Mouse (Mus musculus) heart, postnatal 0 days (tissue): ENCODE results near the gene Rpl23a.

ENCODE experiments used
- CTCF ChIP-seq: IDR thresholded peaks from 2 replicates; pipeline ENCODE4 v1.5.1; 2016; ENCODE audit warnings: antibody characterized with exemption, control low read depth, low read depth
- EP300 ChIP-seq: IDR thresholded peaks from 2 replicates; pipeline ENCODE4 v1.6.1; 2016; ENCODE audit warnings: antibody characterized with exemption, low read depth

- TF ChIP-seq CTCF (no peak), EP300 (no peak)
These were observed 22.2 kb downstream of the Rpl23a start for GRCm38 (mm10) chr11:78161169-78161568.
